Comparison of ENCODE assay signal across 7 mouse cellular contexts in genomic region chr4:155189711-155190139, GRCm38 (mm10). TPM values are rescaled to one million over a fixed set of nuclear protein-coding genes. Genes with fewer than 3 reads are reported as not detected.
A peak's percentile ranks its signal among the peaks of the same experiment; 100 is the strongest.
DNase-seq lines count a peak whose midpoint lies in the region; ATAC-seq lines count a peak whose summit lies in the region.

No protein-coding gene starts in this region.

- DNase-seq in midbrain, embryonic 10.5 days (ENCODE audit: low spot score), result peak; percentile 68
- DNase-seq in heart, embryonic 10.5 days (ENCODE audit: low spot score), result no peak
- DNase-seq in limb, embryonic 11.5 days (ENCODE audit: low spot score), result peak; percentile 78
- peak; percentile 19 for DNase-seq in splenic B cell, adult 2 months (ENCODE audit: low read depth, low spot score)
- DNase-seq in urinary bladder, adult 18-20 months (ENCODE audit: low spot score in 2 of 2), result no peak
- no peak for DNase-seq in spleen, postnatal 10 days (ENCODE audit: low spot score in 2 of 2)

- no peaks in the 10 kb centered on the region for H3K9me3 ChIP-seq in midbrain, embryonic 10.5 days (replicated peaks)
- H3K9me3 ChIP-seq in midbrain, embryonic 15.5 days, result no peaks in the 10 kb centered on the region
- H3K9me3 ChIP-seq in heart, embryonic 10.5 days, result no peaks in the 10 kb centered on the region
- no peaks in the 10 kb centered on the region for H3K9me3 ChIP-seq in limb, embryonic 11.5 days (ENCODE audit: control insufficient read depth, low read length)

- no peak for ATAC-seq in midbrain, embryonic 15.5 days (replicated peaks)
- ATAC-seq in limb, embryonic 11.5 days (ENCODE audit: insufficient number of reproducible peaks, low FRiP score, low TSS enrichment, low read depth), result peak; percentile 45; the same call in 1 of the 2 replicates

- 2% methylated on average over 4 of the region's 4 CpGs for WGBS in midbrain, embryonic 10.5 days
- 8% methylated on average over 4 of the region's 4 CpGs for WGBS in midbrain, embryonic 15.5 days
- 3% methylated on average over 4 of the region's 4 CpGs for WGBS in heart, embryonic 10.5 days
- WGBS in limb, embryonic 11.5 days, result 2% methylated on average over 4 of the region's 4 CpGs

- no peaks in the 10 kb centered on the region for H3K27me3 ChIP-seq in midbrain, embryonic 10.5 days (ENCODE audit: low read depth, poor library complexity, severe bottlenecking)
- H3K27me3 ChIP-seq in midbrain, embryonic 15.5 days (replicated peaks), result no peaks in the 10 kb centered on the region
- no peaks in the 10 kb centered on the region for H3K27me3 ChIP-seq in heart, embryonic 10.5 days (ENCODE audit: insufficient read depth, poor library complexity, severe bottlenecking)
- no peaks in the 10 kb centered on the region for H3K27me3 ChIP-seq in limb, embryonic 11.5 days (ENCODE audit: control insufficient read depth, insufficient read depth, low read length)
- no peaks in the 10 kb centered on the region for H3K27me3 ChIP-seq in splenic B cell, adult 2 months (ENCODE audit: control insufficient read depth, insufficient read depth, low read length, poor library complexity, severe bottlenecking)

- H3K4me2 ChIP-seq in midbrain, embryonic 15.5 days, result no peak overlapping the region
- H3K4me2 ChIP-seq in limb, embryonic 11.5 days (ENCODE audit: low read depth, severe bottlenecking), result peak overlapping the region; percentile 28; the same call in 1 of the 2 replicates

- H3K27ac ChIP-seq in midbrain, embryonic 10.5 days (replicated peaks), result peak overlapping the region; percentile 86
- no peak overlapping the region for H3K27ac ChIP-seq in midbrain, embryonic 15.5 days
- peak overlapping the region; percentile 87 for H3K27ac ChIP-seq in heart, embryonic 10.5 days
- peak overlapping the region; percentile 43; the same call in 1 of the 2 replicates for H3K27ac ChIP-seq in limb, embryonic 11.5 days (replicated peaks; ENCODE audit: low read depth, low read length)

- H3K9ac ChIP-seq in midbrain, embryonic 15.5 days, result no peak overlapping the region
- no peak overlapping the region; the same call in 1 of the 2 replicates for H3K9ac ChIP-seq in limb, embryonic 11.5 days (ENCODE audit: low read length)

- H3K4me3 ChIP-seq in midbrain, embryonic 10.5 days, result peak overlapping the region; percentile 33
- H3K4me3 ChIP-seq in midbrain, embryonic 15.5 days, result no peak overlapping the region
- peak overlapping the region; percentile 13; the same call in 1 of the 2 replicates for H3K4me3 ChIP-seq in heart, embryonic 10.5 days
- no peak overlapping the region for H3K4me3 ChIP-seq in limb, embryonic 11.5 days (ENCODE audit: low read depth, low read length)

- peaks cover 19% of the 10 kb centered on the region for H3K36me3 ChIP-seq in midbrain, embryonic 10.5 days
- H3K36me3 ChIP-seq in midbrain, embryonic 15.5 days (replicated peaks), result no peaks in the 10 kb centered on the region
- H3K36me3 ChIP-seq in heart, embryonic 10.5 days, result 0 out of 2 replicates have a peak, but pooled peaks cover 4% of the 10 kb centered on the region
- H3K36me3 ChIP-seq in limb, embryonic 11.5 days (ENCODE audit: control insufficient read depth, insufficient read depth, low read length), result no peaks in the 10 kb centered on the region
- no peaks in the 10 kb centered on the region for H3K36me3 ChIP-seq in splenic B cell, adult 2 months (ENCODE audit: control insufficient read depth, insufficient read depth, low read length, poor library complexity, severe bottlenecking)

- H3K4me1 ChIP-seq in midbrain, embryonic 10.5 days, result peaks cover 94% of the 10 kb centered on the region
- peaks cover 48% of the 10 kb centered on the region for H3K4me1 ChIP-seq in midbrain, embryonic 15.5 days
- H3K4me1 ChIP-seq in heart, embryonic 10.5 days, result peaks cover 91% of the 10 kb centered on the region
- peaks cover 50% of the 10 kb centered on the region for H3K4me1 ChIP-seq in limb, embryonic 11.5 days (ENCODE audit: control insufficient read depth, insufficient read depth, low read length)

RNA-seq across cellular contexts. Expression of gene Ski, which starts 32.7 kb away (rescaled TPM):
- polyA plus RNA-seq in midbrain, embryonic 10.5 days (2016; fragmentation: Nextera tagmentation; extraction: Ambion mirVana), result 8.9 and 10.1 TPM in 2 replicates
- 10.1 and 10.8 TPM in 2 replicates for polyA plus RNA-seq in midbrain, embryonic 15.5 days (2015; fragmentation: Nextera tagmentation; extraction: Ambion mirVana)
- polyA plus RNA-seq in heart, embryonic 10.5 days (2016; fragmentation: Nextera tagmentation; extraction: Ambion mirVana), result 7.5 and 11.3 TPM in 2 replicates
- polyA plus RNA-seq in limb, embryonic 11.5 days (2014; fragmentation: Nextera tagmentation; extraction: Ambion mirVana), result 17.7 and 17.8 TPM in 2 replicates

RNA-seq across cellular contexts. Expression of gene Faap20, which starts 59.9 kb away (rescaled TPM):
- polyA plus RNA-seq in midbrain, embryonic 10.5 days (2016; fragmentation: Nextera tagmentation; extraction: Ambion mirVana), result 118 and 120 TPM in 2 replicates
- 78.5 and 87.4 TPM in 2 replicates for polyA plus RNA-seq in midbrain, embryonic 15.5 days (2015; fragmentation: Nextera tagmentation; extraction: Ambion mirVana)
- polyA plus RNA-seq in heart, embryonic 10.5 days (2016; fragmentation: Nextera tagmentation; extraction: Ambion mirVana), result 77.0 and 87.4 TPM in 2 replicates
- polyA plus RNA-seq in limb, embryonic 11.5 days (2014; fragmentation: Nextera tagmentation; extraction: Ambion mirVana), result 103 and 104 TPM in 2 replicates

Comparison
In these comparisons a context has a peak if more than half of its experiments do, and no peak if none do; other contexts are left out.
1. H3K4me3 ChIP-seq: peak in midbrain, embryonic 10.5 days (single experiment) and heart, embryonic 10.5 days (single experiment); none in midbrain, embryonic 15.5 days (single experiment) and limb, embryonic 11.5 days (single experiment).
2. DNase-seq: peak in midbrain, embryonic 10.5 days (single experiment), limb, embryonic 11.5 days (single experiment) and splenic B cell, adult 2 months (single experiment); none in heart, embryonic 10.5 days (single experiment), urinary bladder, adult 18-20 months (0 of 2) and spleen, postnatal 10 days (0 of 2).